Comparison of ENCODE assay signal across 13 mouse cellular contexts in the genomic region with DNA sequence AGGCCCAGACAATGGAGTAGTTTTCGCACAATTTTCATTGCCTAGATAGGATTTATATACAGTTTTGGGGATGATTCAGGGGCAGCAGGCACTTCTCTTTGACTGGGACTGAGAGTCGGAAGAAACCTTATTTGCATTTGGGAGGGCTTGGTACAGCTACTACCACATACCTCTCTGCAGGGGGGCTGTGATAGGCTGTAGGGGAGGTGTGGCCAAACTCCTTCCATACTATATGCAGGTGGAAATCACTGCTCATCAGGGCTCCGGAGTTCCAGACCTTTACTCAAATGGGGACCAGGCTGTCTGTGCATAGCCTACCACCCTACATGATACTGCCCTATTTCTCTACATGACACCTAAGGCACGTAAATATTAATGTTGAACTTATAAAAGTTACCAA.
"Had no signal": no experiment of that assay in that cellular context is flagged by ENCODE, and none has a peak within 500 bp of the region (broad histone marks: within the 10 kb centered on the region; RNA-seq: fewer than 3 reads in every experiment).

No protein-coding gene starts in this region.

- DNase-seq: cerebellum, adult 9-10 months; cerebellum, adult 9-11 months; cerebellum, postnatal 10 days; cerebellum, postnatal 14 days; cerebellum, postnatal 25 days; cerebellum, postnatal 36 days; forebrain, postnatal 0 days; gastrocnemius, adult 2 months; gastrocnemius, postnatal 10 days; gastrocnemius, postnatal 14 days; gastrocnemius, postnatal 25 days; gastrocnemius, postnatal 36 days; heart, adult 2 months had no signal
